Mouse (Mus musculus): ENCODE data around the gene Eif3l. TPM values are rescaled to one million over a fixed set of nuclear protein-coding genes. Genes with fewer than 3 reads are reported as not detected.
A peak's percentile ranks its signal among the peaks of the same experiment; 100 is the strongest.

The Eif3l gene
- polyA plus RNA-seq, 1 experiment from 2014 or later: 247 TPM

DNA sequence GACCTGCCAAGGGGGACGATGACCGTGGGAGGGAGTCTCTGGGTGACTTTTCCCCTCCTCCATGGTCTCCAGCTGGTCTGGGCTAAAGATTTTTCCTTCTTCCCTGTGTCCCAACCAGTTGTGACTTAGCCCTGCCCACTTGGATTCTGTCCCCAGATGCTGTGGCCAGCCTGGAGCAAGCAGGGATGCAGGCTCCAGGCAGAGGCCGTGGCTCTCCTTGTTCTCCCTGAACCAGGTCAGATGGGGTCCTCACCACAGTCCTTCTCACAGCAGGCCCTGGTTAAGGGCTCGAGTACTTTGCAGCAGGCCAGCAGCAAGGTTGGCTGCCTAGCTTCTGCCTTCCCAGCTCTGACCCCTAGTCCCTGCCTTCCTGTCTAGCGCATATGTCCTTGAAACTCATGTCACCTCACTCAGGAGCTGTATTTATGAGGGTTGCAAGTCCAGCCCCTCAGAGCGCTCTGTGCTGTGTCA is 58.2 kb downstream of the Eif3l start:
- H3K4me1 ChIP-seq: peaks cover 34% of the 10 kb centered on the region
- H3K4me2 ChIP-seq: no peak overlapping the region
- peaks cover 53% of the 10 kb centered on the region for H3K36me3 ChIP-seq
- no peak overlapping the region for H3K4me3 ChIP-seq (replicated peaks)
- WGBS: 71% methylated on average over 6 of the region's 6 CpGs
- no peaks in the 10 kb centered on the region for H3K27me3 ChIP-seq
- no peak overlapping the region for H3K9ac ChIP-seq
- ATAC-seq (replicated peaks; ENCODE audit: low FRiP score): no peak
- no peaks in the 10 kb centered on the region for H3K9me3 ChIP-seq (replicated peaks)
- no peak overlapping the region for H3K27ac ChIP-seq

DNA sequence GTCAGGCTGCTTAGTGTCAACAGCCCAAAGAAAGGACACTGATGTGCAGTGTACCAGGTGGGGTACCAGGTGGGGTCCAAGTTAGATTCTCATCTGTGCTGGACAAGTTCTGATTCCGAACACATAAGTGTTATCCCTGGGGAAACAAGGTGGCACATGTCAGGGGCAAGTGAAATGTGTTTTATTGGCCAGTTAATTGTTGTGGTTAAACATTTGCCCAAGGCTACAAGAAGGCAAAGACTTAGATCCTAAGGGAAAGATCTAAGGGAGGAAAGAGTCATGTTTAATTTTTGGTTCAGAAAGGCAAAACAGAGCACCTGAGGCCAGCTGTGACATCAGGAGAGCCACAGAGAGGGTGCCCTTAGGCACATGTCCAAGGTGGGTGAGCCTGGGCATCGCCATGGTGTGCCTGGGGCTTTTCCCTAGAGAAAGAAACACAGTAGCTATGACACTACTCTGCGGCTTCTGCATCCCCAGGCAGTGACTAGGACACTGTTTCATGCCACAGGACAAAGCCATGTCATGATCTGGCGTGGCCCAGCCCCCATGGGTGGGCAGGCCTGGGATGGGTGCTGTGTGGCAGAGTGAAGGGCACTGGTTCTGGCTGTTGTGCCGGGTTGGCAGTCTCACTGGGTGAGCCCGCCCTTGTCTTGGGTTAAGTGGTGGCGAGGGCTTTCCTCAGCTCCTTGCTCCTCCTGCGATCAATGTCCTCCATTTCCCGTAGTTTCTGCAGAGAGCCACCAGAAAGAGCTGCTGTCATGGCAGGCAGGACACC is 59.7 kb downstream of the Eif3l start:
- no peak overlapping the region for H3K27ac ChIP-seq
- H3K4me1 ChIP-seq: peaks cover 32% of the 10 kb centered on the region
- H3K9ac ChIP-seq: no peak overlapping the region
- no peak overlapping the region for H3K4me3 ChIP-seq (replicated peaks)
- ATAC-seq (replicated peaks; ENCODE audit: low FRiP score): no peak; the same call in 1 of the 2 replicates
- 86% methylated on average over 9 of the region's 9 CpGs for WGBS
- H3K36me3 ChIP-seq: peaks cover 44% of the 10 kb centered on the region
- H3K4me2 ChIP-seq: no peak overlapping the region
- no peaks in the 10 kb centered on the region for H3K27me3 ChIP-seq
- no peaks in the 10 kb centered on the region for H3K9me3 ChIP-seq (replicated peaks)

DNA sequence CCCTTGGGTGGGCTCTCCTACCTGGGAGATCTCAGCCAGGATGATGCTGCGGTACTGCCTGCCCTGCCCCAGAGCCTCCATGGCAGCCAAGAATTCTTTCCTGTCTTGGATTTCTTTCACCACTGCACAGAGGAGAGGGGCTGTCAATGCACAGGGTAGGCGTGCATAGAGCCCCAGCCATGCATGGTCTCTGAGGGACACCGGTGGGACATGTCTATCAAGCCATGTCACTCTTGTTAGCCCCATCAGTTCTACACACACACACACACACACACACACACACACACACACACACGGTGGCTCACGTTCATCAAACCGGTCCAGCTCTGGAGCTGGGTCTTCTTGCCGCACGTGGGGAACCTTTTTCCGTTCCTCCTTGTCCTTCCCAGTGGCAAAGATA is 60.4 kb downstream of the Eif3l start:
- Histone ChIP-seq H3K27me3 (no peaks in the 10 kb centered on the region; the same call in 1 of the 2 replicates), H3K27ac (peak overlapping the region; percentile 41; the same call in 1 of the 2 replicates), H3K4me2 (no peak overlapping the region), H3K9ac (no peak overlapping the region), H3K4me3 (replicated peaks) (no peak overlapping the region), H3K9me3 (replicated peaks) (no peaks in the 10 kb centered on the region), H3K36me3 (peaks cover 38% of the 10 kb centered on the region), H3K4me1 (peaks cover 33% of the 10 kb centered on the region)
- no peak for ATAC-seq (replicated peaks; ENCODE audit: low FRiP score)
- WGBS: 76% methylated on average over 9 of the region's 9 CpGs

DNA sequence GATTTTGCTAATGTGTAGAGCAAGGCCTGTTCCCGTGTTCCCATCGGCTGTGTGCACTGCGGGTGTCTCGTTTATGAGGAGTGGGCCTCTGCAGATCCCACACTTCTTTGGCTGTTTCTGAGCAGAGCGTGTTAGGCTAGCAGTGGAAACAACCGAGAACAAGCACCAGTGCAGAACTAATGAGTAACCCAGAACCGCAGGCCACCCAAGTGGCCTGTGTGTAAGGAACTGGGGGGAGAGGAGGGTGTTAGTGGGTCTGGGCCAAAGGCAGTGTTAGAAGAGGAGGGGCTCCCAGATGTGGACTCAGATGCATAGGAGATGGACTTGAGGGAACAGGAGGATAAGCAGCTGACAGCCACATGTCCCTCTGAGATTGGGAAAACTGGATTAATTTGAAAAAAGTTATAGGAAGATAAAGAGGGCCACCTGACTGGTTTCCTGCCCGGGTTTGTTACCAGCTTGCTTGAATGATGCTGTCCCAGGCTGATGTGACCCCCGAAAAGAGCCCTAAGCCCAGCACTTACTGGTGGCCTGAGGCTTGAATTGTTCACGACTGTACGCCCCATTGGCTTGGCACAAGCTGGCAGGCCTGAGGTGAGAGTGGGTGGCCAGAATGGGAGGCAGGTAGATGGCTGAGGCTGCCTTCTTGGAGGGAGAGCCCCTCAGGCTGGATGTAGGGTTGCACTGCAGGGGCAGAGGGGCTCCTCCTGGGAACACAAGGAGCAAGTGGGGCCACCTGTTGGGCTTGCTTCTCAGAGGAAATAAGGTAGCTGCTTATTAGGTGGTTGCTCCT is 61.0 kb downstream of the Eif3l start:
- 51% methylated on average over 11 of the region's 11 CpGs for WGBS

DNA sequence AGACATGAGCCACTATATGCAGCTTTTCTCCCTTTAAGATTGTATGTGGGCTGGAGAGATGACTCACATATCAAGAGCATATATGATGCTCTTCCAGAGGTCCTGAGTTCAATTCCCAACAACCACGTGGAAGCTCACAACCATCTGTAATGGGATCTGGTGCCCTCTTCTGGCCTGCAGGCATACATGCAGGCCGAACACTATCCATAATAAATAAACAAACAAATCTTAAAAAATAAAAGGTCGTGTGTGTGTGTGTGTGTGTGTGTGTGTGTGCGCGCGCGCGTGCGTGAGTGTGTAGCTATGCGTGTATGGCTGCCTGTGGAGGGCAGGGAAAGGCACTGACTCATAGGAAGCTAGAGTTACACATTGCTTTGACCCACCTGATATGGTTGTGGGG is 64.7 kb downstream of the Eif3l start:
- no peak overlapping the region for H3K27ac ChIP-seq
- no peak overlapping the region for H3K9ac ChIP-seq
- H3K4me2 ChIP-seq: no peak overlapping the region
- no peaks in the 10 kb centered on the region; the same call in 1 of the 2 replicates for H3K27me3 ChIP-seq
- H3K4me3 ChIP-seq (replicated peaks): no peak overlapping the region
- peaks cover 13% of the 10 kb centered on the region for H3K36me3 ChIP-seq
- no peaks in the 10 kb centered on the region for H3K9me3 ChIP-seq (replicated peaks)
- 58% methylated on average over 10 of the region's 10 CpGs for WGBS
- no peak for ATAC-seq (replicated peaks; ENCODE audit: low FRiP score)
- peaks cover 48% of the 10 kb centered on the region for H3K4me1 ChIP-seq

More for the DNA sequence above, 61.0 kb downstream of the Eif3l start:
- Histone ChIP-seq H3K36me3 (peaks cover 31% of the 10 kb centered on the region), H3K4me3 (replicated peaks) (no peak overlapping the region), H3K4me2 (no peak overlapping the region), H3K27me3 (no peaks in the 10 kb centered on the region; the same call in 1 of the 2 replicates), H3K4me1 (peaks cover 34% of the 10 kb centered on the region), H3K9me3 (replicated peaks) (no peaks in the 10 kb centered on the region), H3K9ac (no peak overlapping the region), H3K27ac (peak overlapping the region; percentile 41)
- ATAC-seq (replicated peaks; ENCODE audit: low FRiP score): 0 out of 2 replicates have a peak, but pooled peaks have one; percentile 52

DNA sequence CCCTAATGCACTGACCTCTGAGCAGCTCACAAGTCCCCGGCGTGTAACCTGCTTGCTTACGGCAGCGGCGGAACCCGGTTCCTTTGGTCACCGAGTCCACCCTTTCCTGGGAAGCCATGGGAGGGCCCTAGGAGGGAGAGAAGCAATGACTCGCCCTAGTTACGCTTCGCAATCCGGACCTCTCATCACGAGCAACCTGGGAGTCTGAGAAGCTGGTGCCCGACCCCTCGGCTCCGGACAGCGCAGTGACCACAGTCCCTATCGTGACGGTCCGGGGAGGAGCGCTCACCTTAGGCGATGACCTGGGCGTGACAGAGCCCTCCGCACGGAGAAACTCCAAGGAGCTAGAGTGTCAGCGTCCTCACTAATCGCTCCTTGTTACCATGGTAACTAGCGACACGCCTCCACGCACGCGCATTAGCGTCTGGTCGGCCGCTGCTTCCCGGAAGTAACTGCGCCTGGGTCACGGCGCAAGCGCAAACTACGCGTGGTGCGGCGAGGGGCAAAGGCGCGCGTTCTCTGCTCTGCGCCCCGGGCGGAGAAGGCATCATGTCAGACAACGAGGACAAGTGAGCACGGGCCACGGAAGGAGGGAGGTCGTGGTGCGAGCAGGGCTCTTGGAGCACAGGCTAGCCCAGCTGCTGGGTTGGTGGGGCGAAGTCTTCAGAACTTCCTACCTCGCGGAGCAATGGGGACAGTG is 66.0 kb downstream of the Eif3l start, which contains the start of the genes Polr2f and 1700088E04Rik:
TSS of gene Polr2f (plus strand) at position 144 of the 700 bp plus-strand sequence.
TSS of gene 1700088E04Rik (minus strand) at position 388 of the 700 bp plus-strand sequence.
- H3K9me3 ChIP-seq (replicated peaks): no peaks in the 10 kb centered on the region
- peak; percentile 90 for ATAC-seq (replicated peaks; ENCODE audit: low FRiP score)
- H3K4me1 ChIP-seq: peaks cover 34% of the 10 kb centered on the region
- peak within 1 kb of the TSS; percentile 28; the same call in 1 of the 2 replicates for H3K27ac ChIP-seq
- peaks cover 27% of the 10 kb centered on the region for H3K36me3 ChIP-seq
- H3K27me3 ChIP-seq: no peaks in the 10 kb centered on the region; the same call in 1 of the 2 replicates
- peak within 1 kb of the TSS; percentile 64 for H3K9ac ChIP-seq
- peak within 1 kb of the TSS; percentile 67 for H3K4me3 ChIP-seq (replicated peaks)
- H3K4me2 ChIP-seq: peak within 1 kb of the TSS; percentile 89
- WGBS: under 1% methylated on average over 57 of the region's 57 CpGs

DNA sequence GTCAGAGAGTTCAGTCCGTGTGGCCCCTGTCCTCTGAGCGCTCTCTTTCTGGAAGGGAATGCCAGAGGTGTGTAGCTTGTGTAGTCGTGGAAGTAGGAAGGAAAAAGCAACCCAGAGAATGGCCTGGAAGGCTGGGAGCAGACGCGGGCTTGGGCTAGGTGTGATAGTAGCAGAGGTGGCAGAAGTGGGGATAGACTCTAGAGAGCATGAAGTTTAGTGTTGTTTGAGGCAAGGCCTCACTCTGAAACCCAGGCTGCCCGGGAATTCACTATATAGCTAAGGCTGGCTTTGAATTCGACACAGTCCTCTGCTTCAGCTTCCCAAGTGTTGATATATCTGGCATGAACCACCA is 66.6 kb downstream of the Eif3l start:
- Histone ChIP-seq H3K27ac (peak overlapping the region; percentile 28; the same call in 1 of the 2 replicates), H3K9ac (peak overlapping the region; percentile 64), H3K36me3 (peaks cover 32% of the 10 kb centered on the region), H3K27me3 (no peaks in the 10 kb centered on the region; the same call in 1 of the 2 replicates), H3K4me1 (peaks cover 30% of the 10 kb centered on the region), H3K4me2 (peak overlapping the region; percentile 89), H3K4me3 (replicated peaks) (peak overlapping the region; percentile 67), H3K9me3 (replicated peaks) (no peaks in the 10 kb centered on the region)
- under 1% methylated on average over 7 of the region's 7 CpGs for WGBS
- ATAC-seq (replicated peaks; ENCODE audit: low FRiP score): no peak; the same call in 1 of the 2 replicates

DNA sequence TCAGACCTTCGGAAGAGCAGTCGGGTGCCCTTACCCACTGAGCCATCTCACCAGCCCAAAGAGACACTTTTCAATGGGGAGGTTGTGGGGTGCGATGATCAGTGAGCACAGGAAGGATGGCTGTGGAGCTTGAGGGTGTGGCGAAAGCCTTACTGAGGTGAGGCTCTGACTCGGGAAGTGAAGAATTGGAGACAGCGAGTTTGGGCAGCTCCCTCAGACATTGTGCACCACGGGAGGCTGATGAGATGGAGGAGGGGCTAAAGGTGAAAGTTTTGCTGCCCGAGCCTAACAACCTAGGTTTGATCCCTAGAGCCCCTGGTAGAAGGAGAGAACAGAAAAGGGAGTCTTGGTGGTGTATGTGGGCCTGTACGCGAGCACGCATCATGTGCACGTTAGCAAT is 68.3 kb downstream of the Eif3l start:
- ATAC-seq (replicated peaks; ENCODE audit: low FRiP score): no peak
- Histone ChIP-seq H3K4me3 (replicated peaks) (no peak overlapping the region), H3K4me1 (peaks cover 27% of the 10 kb centered on the region), H3K27ac (no peak overlapping the region), H3K4me2 (no peak overlapping the region), H3K27me3 (no peaks in the 10 kb centered on the region; the same call in 1 of the 2 replicates), H3K9ac (no peak overlapping the region), H3K36me3 (peaks cover 50% of the 10 kb centered on the region), H3K9me3 (replicated peaks) (no peaks in the 10 kb centered on the region)
- WGBS: 85% methylated on average over 12 of the region's 12 CpGs

Other genes starting within 250 kb of the Eif3l start
- gene Cdc42ep1, start 232.6 kb upstream of the Eif3l start, polyA plus RNA-seq (2015; fragmentation: Nextera tagmentation; extraction: Ambion mirVana): 46.2 and 51.1 TPM in 2 replicates
- gene Lgals2, start 219.7 kb upstream of the Eif3l start, polyA plus RNA-seq (2015; fragmentation: Nextera tagmentation; extraction: Ambion mirVana): 0.60 and 1.8 TPM in 2 replicates
- gene Gga1, start 198.0 kb upstream of the Eif3l start, polyA plus RNA-seq (2015; fragmentation: Nextera tagmentation; extraction: Ambion mirVana): 49.5 and 55.5 TPM in 2 replicates
- gene Gm49510, start 175.5 kb upstream of the Eif3l start, polyA plus RNA-seq (2015; fragmentation: Nextera tagmentation; extraction: Ambion mirVana): 0.14 and 0.60 TPM in 2 replicates
- 34.4 and 41.6 TPM in 2 replicates for gene Sh3bp1, start 175.4 kb upstream of the Eif3l start, polyA plus RNA-seq (2015; fragmentation: Nextera tagmentation; extraction: Ambion mirVana)
- 13.7 and 15.0 TPM in 2 replicates for gene Pdxp, start 161.3 kb upstream of the Eif3l start, polyA plus RNA-seq (2015; fragmentation: Nextera tagmentation; extraction: Ambion mirVana)
- 761 and 838 TPM in 2 replicates for gene Lgals1, start 148.5 kb upstream of the Eif3l start, polyA plus RNA-seq (2015; fragmentation: Nextera tagmentation; extraction: Ambion mirVana)
- 54.6 and 58.9 TPM in 2 replicates for gene Nol12, start 140.2 kb upstream of the Eif3l start, polyA plus RNA-seq (2015; fragmentation: Nextera tagmentation; extraction: Ambion mirVana)
- 62.9 and 66.6 TPM in 2 replicates for gene Triobp, start 127.5 kb upstream of the Eif3l start, polyA plus RNA-seq (2015; fragmentation: Nextera tagmentation; extraction: Ambion mirVana)
- gene H1f0, start 46.7 kb upstream of the Eif3l start, polyA plus RNA-seq (2015; fragmentation: Nextera tagmentation; extraction: Ambion mirVana): 513 and 545 TPM in 2 replicates
- gene Galr3, start 33.3 kb upstream of the Eif3l start, polyA plus RNA-seq (2015; fragmentation: Nextera tagmentation; extraction: Ambion mirVana): 0.12 and 0.30 TPM in 2 replicates
- 47.7 and 56.3 TPM in 2 replicates for gene Ankrd54, start 12.3 kb upstream of the Eif3l start, polyA plus RNA-seq (2015; fragmentation: Nextera tagmentation; extraction: Ambion mirVana)
- 8.6 and 11.0 TPM in 2 replicates for gene Micall1, start 33.7 kb downstream of the Eif3l start, polyA plus RNA-seq (2015; fragmentation: Nextera tagmentation; extraction: Ambion mirVana)
- gene Polr2f, start 65.8 kb downstream of the Eif3l start, polyA plus RNA-seq (2015; fragmentation: Nextera tagmentation; extraction: Ambion mirVana): 303 and 317 TPM in 2 replicates
- gene 1700088E04Rik, start 66.1 kb downstream of the Eif3l start, polyA plus RNA-seq (2015; fragmentation: Nextera tagmentation; extraction: Ambion mirVana): 7.7 and 10.5 TPM in 2 replicates
- gene Sox10, start 90.1 kb downstream of the Eif3l start, polyA plus RNA-seq (2015; fragmentation: Nextera tagmentation; extraction: Ambion mirVana): 0.40 and 0.96 TPM in 2 replicates
- 45.5 and 49.8 TPM in 2 replicates for gene Pick1, start 154.0 kb downstream of the Eif3l start, polyA plus RNA-seq (2015; fragmentation: Nextera tagmentation; extraction: Ambion mirVana)
- gene Gm49486, start 154.2 kb downstream of the Eif3l start, polyA plus RNA-seq (2015; fragmentation: Nextera tagmentation; extraction: Ambion mirVana): 0.67 and 0.74 TPM in 2 replicates
- gene Slc16a8, start 179.6 kb downstream of the Eif3l start, polyA plus RNA-seq (2015; fragmentation: Nextera tagmentation; extraction: Ambion mirVana): 0.12 and 0.26 TPM in 2 replicates
- 13.4 and 14.3 TPM in 2 replicates for gene Baiap2l2, start 210.4 kb downstream of the Eif3l start, polyA plus RNA-seq (2015; fragmentation: Nextera tagmentation; extraction: Ambion mirVana)